Mouse (Mus musculus) R1 (cell line): ENCODE results near the gene Tmem205.

Experiments
- DNase-seq: peaks from one replicate; pipeline ENCODE4 v3.0.0-alpha.2; 2018; ENCODE audit warnings: low read depth, low spot score

Tmem205 gene

DNA sequence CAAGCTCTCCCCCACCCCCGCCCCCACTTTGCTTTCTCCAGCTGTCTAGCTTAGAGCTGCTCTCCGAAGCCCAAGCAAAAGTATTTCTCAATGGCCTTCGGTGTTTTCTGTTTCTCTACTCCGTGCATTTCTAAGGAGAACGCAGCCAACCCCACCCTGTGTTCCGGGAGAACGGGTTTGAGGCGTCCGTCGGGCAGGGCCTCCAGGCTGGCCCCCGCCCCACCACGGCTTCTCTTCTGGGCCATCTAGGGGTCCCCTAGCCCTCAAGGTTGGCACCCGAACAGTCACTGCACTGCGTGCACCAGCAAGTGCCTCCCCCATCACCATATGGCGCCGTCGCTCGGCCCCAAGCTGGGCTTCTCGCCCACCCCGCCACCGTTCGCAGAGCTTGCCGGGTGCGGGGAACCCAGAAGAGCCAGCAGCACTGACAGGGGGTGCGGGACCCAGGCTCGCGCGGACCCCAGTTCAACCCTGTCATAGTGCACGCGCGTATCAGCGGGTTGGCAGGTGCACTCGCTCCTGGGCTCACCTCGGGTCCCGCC lies 9.8 kb downstream of the Tmem205 start:
- DNase-seq = no peak

DNA sequence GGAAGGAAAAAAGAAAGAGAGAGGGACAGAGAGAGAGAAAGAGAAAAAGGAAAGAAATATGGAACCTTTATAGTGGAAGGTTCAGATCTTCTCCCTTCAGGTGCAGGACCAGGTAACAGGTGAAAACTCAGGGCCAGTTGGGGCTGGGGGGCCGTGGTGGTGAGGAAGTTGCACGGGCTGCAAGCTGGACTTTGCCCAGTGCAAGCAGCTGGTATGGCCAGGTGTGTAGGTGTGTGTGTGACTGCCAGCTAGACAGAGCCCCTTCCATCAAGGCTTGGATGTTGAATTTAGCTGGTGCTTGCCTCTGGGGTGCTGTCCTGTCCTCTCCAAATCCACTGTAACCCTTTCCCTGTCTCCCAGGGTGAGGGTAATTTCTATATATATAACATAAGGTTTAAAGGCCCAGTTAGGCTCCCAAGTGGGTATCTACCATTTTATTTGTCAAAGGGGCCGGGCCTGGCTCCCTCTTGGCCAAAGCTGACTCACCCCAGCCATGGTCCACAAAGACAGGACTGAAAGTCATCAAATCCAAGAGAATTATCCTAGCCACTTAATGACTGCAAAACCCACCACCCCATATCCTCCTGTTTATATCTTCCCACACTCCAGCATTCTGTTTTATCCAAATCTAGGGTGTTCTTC lies 10.4 kb downstream of the Tmem205 start:
- no peak for DNase-seq

DNA sequence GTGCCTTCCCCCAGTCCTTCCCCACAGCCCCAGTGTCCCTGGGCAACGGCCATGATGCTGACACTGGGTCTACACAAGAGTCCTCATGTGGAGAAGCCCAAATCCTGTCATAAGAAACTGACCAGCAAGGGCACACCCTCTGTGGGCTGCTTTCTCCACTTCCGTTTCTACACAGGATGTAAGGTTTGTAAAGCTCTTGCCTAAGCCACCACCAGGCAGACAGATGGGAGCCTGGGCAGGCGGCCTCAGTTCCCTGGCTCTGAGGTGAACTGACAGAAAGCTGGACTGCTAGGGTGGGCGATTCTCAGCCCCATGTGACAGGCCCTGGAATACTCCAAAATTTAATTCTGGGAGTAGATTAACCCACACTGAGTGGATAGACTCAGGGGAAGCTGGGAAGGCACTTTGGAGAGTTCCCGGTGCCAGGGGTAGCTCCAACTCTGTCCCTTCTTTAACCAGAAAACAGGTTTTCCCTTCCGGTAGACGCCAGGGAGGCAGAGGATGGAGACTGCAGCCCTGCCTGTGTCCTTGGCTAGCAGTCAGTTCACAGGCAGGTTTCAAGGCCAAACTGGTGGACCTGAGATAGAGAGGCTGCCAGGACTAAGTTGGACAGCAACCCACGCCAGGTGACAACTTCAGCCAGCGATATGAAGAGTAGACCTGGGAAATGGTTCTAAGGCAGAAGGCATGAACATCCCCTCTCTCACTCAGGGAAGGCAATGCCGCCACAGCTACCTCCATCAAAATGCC lies 17.7 kb downstream of the Tmem205 start:
- DNase-seq = no peak

DNA sequence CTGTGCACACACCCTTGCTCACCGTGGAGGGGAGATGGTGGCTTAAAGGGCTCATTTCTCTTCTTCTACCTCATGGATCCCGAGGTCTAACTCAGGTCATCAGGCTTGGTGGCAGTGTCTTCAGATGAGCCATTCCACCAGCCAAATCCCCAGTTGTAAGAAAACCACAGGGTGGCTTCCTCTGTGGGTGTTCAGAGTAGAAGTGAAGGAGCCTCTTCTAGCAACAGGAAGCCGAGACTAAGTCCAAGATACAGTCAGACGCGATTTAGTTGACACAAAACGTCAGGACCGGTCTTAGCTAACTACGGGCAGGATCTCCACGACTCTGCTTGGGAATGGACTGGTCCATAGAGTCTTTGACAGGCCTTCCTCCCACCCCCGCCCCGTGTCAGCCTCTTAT lies 19.1 kb downstream of the Tmem205 start:
- DNase-seq = no peak

GRCm38 (mm10) chr9:21904031-21904430 lies 23.3 kb downstream of the Tmem205 start:
- no peak for DNase-seq

GRCm38 (mm10) chr9:21901223-21901820 lies 26.0 kb downstream of the Tmem205 start:
- peak; percentile 88 for DNase-seq

- no peak for DNase-seq
Observed at GRCm38 (mm10) chr9:21889229-21889628, 38.1 kb downstream of the Tmem205 start.

DNA sequence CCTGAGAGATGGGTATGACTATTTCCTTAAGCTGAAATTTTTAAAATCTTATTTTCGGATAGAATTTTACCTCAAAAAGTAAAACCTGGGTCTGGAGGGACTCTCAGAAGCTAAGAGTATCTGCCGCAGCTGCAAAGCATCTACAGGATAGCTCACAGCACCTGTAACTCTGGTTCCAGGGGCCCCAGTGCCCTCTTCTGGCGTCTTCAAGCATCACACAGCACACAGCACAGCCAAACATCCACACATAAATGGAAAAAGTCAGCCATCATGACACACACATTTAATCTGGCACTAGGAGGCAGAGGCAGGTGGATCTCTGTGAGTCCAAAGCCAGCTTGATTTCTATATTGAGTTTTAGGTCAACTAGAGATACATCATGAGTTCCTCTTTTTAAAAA lies 50.8 kb downstream of the Tmem205 start:
- peak; percentile 72 for DNase-seq

- DNase-seq = no peak
Observed at GRCm38 (mm10) chr9:21872204-21872603, 55.2 kb downstream of the Tmem205 start.
